Mouse (Mus musculus): ENCODE measurements at regions not wholly inside any gene's neighbourhood (a gene's known extent, or its start where the extent isn't known, plus 50 kb on each side); places are given as distances from the start of the nearest gene placed in this dataset.

DNA sequence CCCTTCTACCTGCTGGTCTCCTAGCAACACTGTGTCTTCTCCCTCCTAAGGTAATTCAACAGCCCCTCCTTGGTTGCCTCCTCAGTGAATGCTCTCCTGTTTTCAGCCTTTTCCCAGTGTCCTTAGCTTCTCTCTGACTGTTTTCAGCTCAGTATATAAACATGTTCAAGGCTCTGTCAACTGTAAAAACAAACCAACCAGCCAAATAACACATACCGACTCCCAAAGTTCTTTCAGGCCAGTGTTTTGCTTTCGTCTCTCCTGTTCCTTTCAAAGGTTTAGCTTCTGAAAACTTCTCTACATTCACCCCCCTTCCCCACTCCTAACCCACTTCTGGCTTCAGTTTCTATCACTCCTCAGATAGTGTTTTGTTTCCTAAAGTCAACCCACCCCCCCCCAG is 73.4 kb downstream of the Phlda1 start:
- H3K9ac ChIP-seq: no peak overlapping the region
- no peaks in the 10 kb centered on the region for H3K27me3 ChIP-seq
- peaks cover 11% of the 10 kb centered on the region; the same call in 1 of the 2 replicates for H3K4me1 ChIP-seq
- no peak for ATAC-seq (ENCODE audit: insufficient number of reproducible peaks, insufficient read depth, low FRiP score, low TSS enrichment)
- H3K4me2 ChIP-seq (replicated peaks): no peak overlapping the region
- H3K27ac ChIP-seq: no peak overlapping the region
- H3K36me3 ChIP-seq: no peaks in the 10 kb centered on the region
- WGBS: 46% methylated on average over 2 of the region's 2 CpGs
- H3K4me3 ChIP-seq: no peak overlapping the region
- no peaks in the 10 kb centered on the region for H3K9me3 ChIP-seq

DNA sequence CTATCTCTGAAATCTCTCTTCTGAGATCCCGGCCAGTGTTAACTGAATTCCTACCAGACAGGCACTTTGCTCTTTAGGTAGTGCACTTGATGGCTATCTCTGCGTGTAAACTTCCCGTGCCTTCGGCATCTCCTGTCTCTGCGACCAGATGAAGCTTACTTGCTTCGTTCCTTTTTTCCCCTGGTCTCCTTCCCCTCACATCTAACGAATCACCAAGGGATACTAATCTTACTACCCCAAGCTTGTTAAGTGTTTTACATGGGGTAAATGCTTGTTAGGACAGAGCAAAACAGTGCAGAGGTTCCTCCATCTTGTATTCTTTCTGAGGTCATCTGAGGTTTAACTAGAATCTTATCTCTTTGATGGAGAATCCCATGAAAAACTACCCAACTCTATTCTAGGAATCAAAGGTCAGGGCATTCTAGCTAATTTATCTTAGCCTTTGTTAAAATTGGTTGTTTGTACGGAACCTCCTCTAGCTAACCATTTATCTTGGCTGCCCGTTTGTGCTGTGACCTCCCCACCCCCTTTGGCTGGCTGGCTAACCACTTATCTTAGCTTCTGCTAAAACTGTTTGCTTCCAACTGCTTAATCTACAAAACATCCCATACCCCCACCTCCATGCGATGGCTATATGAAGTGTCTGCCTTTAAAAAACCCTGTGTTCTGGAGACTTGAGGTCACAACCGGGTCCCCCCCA is 74.5 kb downstream of the Phlda1 start:
- H3K27ac ChIP-seq: no peak overlapping the region
- H3K4me2 ChIP-seq (replicated peaks): no peak overlapping the region
- H3K4me3 ChIP-seq: no peak overlapping the region
- peaks cover 9% of the 10 kb centered on the region; the same call in 1 of the 2 replicates for H3K4me1 ChIP-seq
- WGBS: 80% methylated on average over 11 of the region's 11 CpGs
- no peak for ATAC-seq (ENCODE audit: insufficient number of reproducible peaks, insufficient read depth, low FRiP score, low TSS enrichment)
- no peaks in the 10 kb centered on the region for H3K36me3 ChIP-seq
- no peak overlapping the region for H3K9ac ChIP-seq
- no peaks in the 10 kb centered on the region for H3K27me3 ChIP-seq
- H3K9me3 ChIP-seq: no peaks in the 10 kb centered on the region

DNA sequence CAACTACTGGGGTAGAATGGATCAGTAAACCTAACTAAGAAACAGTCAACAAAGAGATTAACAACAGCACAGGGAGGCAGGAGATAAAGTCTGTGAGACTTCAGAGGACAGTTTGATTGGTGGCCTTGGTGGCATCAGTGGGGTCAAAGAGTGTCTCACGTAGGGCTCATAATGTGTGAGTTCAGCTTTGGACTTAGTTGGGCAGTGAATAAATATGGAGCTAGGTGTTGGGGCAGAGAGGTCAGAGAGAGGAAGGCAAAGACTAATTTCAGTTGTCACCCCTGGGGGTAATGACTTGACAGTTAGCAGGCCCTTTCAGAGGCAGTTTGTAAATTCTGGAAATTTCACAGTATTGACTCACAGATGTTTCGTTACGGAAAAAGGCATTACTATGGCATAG is 75.8 kb downstream of the Phlda1 start:
- Histone ChIP-seq H3K36me3 (no peaks in the 10 kb centered on the region), H3K9ac (no peak overlapping the region), H3K4me3 (no peak overlapping the region), H3K9me3 (no peaks in the 10 kb centered on the region), H3K4me1 (peaks cover 5% of the 10 kb centered on the region; the same call in 1 of the 2 replicates), H3K27ac (no peak overlapping the region), H3K4me2 (replicated peaks) (no peak overlapping the region), H3K27me3 (no peaks in the 10 kb centered on the region)
- 75% methylated on average over 3 of the region's 3 CpGs for WGBS
- ATAC-seq (ENCODE audit: insufficient number of reproducible peaks, insufficient read depth, low FRiP score, low TSS enrichment): no peak

DNA sequence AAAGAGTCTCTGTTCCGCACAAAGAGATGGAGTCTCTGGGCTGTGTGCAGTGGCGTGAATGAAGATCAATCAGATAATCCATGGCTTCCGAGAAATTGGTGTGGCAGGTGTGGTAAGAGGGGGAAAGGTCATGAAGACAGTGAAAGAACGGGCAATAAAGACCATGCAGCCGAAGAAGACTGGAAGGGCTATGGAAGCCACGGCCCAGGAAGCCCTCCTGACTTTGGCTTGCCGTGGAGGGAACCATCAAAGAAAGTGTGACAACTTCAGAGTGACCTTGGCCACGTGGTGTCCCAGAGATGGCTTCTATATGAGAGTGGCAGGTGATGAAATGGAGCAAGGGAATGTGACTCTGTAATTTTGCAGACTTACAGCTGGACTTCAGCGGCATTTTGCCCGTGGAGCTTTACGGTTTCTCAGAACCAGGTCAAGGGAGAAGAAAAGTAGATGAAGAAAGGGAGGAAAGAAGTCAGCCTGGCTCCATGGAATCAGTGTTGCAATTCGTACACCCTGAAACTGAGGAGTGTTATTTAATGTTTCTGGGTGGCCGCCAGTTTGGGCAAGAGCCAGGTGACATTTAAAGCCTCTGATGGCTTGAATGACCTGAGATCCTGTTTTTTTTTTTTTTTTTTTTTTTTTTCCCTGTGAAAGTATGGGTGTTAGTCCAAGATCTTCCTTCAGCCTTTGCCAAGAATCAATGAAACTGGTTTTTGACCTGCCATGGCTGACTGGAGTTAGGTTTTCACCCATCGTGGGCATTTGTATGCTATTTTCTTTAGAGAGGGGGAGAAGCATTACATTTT is 76.4 kb downstream of the Phlda1 start:
- Histone ChIP-seq H3K4me1 (peaks cover 5% of the 10 kb centered on the region; the same call in 1 of the 2 replicates), H3K36me3 (no peaks in the 10 kb centered on the region), H3K9me3 (no peaks in the 10 kb centered on the region), H3K4me2 (replicated peaks) (no peak overlapping the region), H3K4me3 (no peak overlapping the region), H3K27ac (no peak overlapping the region), H3K27me3 (no peaks in the 10 kb centered on the region), H3K9ac (no peak overlapping the region)
- WGBS: 86% methylated on average over 14 of the region's 14 CpGs
- ATAC-seq (ENCODE audit: insufficient number of reproducible peaks, insufficient read depth, low FRiP score, low TSS enrichment): no peak

DNA sequence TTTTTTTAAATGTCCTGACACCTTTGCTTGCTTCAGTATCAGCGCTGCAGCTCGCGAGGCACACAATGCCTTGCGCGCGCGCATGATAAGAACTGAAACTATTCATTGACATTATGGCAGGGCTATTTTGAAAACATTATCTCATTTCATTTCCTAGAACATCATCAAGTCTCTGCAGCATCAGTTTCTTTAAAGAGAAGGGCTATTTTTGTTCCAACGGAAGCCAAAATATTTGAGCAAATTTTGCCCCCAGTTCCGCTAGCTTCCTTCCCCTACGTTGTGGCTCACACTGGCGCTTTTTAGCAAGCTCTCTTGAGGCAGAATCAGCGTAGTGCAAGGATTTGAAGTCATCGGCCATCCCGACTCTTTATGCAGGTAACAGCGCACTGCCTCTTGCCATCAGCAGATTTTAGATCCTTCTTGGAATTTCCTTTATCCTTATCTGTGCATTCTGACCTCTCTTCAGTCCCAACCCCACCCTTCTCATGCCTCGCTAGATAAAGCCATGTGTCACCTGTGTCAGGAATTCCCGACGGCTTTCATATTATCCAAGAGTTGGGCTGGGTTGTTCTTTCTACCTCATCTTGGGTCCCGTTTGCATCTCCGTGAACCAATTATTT is 77.1 kb downstream of the Phlda1 start:
- no peak overlapping the region for H3K4me3 ChIP-seq
- peaks cover 5% of the 10 kb centered on the region; the same call in 1 of the 2 replicates for H3K4me1 ChIP-seq
- no peaks in the 10 kb centered on the region for H3K27me3 ChIP-seq
- no peaks in the 10 kb centered on the region for H3K9me3 ChIP-seq
- no peak overlapping the region for H3K9ac ChIP-seq
- H3K27ac ChIP-seq: no peak overlapping the region
- no peak overlapping the region for H3K4me2 ChIP-seq (replicated peaks)
- H3K36me3 ChIP-seq: no peaks in the 10 kb centered on the region
- ATAC-seq (ENCODE audit: insufficient number of reproducible peaks, insufficient read depth, low FRiP score, low TSS enrichment): no peak
- 94% methylated on average over 20 of the region's 20 CpGs for WGBS

DNA sequence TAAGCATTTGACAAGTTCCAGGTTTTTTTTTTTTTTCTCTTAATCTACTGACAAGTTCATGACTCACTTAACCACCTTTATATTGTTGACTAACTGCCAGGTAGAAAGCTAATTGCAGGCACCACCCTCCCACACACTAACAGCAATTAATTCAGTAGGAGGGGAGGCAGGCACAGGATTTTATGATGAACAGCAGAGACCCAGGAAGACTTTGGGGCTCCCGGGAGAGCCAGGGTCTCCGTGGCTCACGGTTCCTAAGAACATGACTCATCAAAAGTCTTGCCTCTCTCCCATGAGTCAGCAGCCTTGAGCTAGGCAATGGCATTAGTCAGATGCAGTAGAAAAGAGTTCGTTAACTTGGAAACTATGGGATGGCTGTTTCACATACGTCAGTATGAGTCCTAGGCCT is 77.7 kb downstream of the Phlda1 start:
- Histone ChIP-seq H3K9ac (no peak overlapping the region), H3K27me3 (no peaks in the 10 kb centered on the region), H3K4me1 (peaks cover 5% of the 10 kb centered on the region; the same call in 1 of the 2 replicates), H3K9me3 (no peaks in the 10 kb centered on the region), H3K4me3 (no peak overlapping the region), H3K4me2 (replicated peaks) (no peak overlapping the region), H3K27ac (no peak overlapping the region), H3K36me3 (no peaks in the 10 kb centered on the region)
- 94% methylated on average over 5 of the region's 5 CpGs for WGBS
- no peak for ATAC-seq (ENCODE audit: insufficient number of reproducible peaks, insufficient read depth, low FRiP score, low TSS enrichment)

DNA sequence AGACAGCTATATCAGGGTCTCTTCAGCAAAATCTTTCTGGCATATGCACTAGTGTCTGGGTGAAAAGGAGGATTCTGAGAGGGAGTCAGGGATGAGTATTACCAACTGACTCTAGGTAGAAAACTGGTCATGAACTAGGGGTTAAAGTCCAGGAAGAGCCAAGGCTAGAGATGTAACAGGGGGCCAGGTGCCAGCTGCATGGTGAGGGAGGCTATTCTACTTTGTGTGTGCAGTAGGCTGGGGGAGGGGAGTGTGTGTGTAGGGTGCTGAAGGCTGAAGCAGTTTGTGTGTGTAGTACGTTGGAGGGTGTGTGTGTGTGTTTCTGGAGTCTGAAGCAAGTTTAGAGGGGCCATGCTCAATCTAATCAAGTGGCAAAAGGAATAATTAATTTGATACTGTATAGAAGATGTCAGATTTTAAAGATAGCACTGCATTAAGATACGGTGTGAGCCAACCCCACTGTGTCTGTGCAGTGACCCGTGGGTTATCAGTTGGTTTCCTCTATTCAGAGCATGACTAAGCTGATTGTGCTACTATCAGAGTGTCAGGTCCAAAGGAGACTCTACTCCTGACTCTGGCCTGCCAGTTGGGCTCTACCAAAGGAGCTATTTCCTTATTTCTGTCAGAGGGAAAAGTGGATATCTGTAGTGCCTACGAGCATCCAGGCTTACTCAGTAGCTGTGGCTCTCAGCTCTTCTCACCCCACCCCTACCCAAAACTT is 82.0 kb downstream of the Phlda1 start:
- H3K4me2 ChIP-seq (replicated peaks): no peak overlapping the region
- H3K4me1 ChIP-seq: 0 out of 2 replicates have a peak, but pooled peaks cover 3% of the 10 kb centered on the region
- no peak overlapping the region for H3K27ac ChIP-seq
- 48% methylated on average over 4 of the region's 4 CpGs for WGBS
- H3K9me3 ChIP-seq: no peaks in the 10 kb centered on the region
- no peak overlapping the region for H3K4me3 ChIP-seq
- no peak overlapping the region for H3K9ac ChIP-seq
- ATAC-seq (ENCODE audit: insufficient number of reproducible peaks, insufficient read depth, low FRiP score, low TSS enrichment): no peak
- H3K36me3 ChIP-seq: no peaks in the 10 kb centered on the region
- no peaks in the 10 kb centered on the region for H3K27me3 ChIP-seq

DNA sequence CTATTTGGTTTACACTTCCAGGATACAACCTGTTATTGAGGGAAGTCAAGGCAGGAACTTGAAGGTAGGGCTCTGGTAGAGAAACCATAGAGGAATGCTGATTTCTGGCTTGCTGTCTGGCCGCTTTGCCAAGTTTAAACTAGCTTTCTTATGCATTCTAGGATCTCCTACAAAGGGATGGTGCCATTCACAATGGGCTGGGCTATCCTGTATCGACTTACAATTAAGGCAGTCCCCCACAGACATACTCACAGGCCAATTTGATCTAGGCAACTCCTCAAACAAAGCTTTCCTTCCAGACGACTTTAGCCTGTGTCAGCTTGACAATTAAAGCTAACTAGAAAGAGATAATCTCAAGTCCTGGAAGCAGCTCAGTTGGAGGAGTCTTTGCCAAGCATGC is 83.1 kb downstream of the Phlda1 start:
- H3K4me2 ChIP-seq (replicated peaks): no peak overlapping the region
- 0 out of 2 replicates have a peak, but pooled peaks cover 3% of the 10 kb centered on the region for H3K4me1 ChIP-seq
- ATAC-seq (ENCODE audit: insufficient number of reproducible peaks, insufficient read depth, low FRiP score, low TSS enrichment): no peak
- H3K9ac ChIP-seq: no peak overlapping the region
- H3K27me3 ChIP-seq: no peaks in the 10 kb centered on the region
- H3K4me3 ChIP-seq: no peak overlapping the region
- no peaks in the 10 kb centered on the region for H3K36me3 ChIP-seq
- H3K27ac ChIP-seq: no peak overlapping the region
- no peaks in the 10 kb centered on the region for H3K9me3 ChIP-seq
- 60% methylated on average over 3 of the region's 3 CpGs for WGBS

DNA sequence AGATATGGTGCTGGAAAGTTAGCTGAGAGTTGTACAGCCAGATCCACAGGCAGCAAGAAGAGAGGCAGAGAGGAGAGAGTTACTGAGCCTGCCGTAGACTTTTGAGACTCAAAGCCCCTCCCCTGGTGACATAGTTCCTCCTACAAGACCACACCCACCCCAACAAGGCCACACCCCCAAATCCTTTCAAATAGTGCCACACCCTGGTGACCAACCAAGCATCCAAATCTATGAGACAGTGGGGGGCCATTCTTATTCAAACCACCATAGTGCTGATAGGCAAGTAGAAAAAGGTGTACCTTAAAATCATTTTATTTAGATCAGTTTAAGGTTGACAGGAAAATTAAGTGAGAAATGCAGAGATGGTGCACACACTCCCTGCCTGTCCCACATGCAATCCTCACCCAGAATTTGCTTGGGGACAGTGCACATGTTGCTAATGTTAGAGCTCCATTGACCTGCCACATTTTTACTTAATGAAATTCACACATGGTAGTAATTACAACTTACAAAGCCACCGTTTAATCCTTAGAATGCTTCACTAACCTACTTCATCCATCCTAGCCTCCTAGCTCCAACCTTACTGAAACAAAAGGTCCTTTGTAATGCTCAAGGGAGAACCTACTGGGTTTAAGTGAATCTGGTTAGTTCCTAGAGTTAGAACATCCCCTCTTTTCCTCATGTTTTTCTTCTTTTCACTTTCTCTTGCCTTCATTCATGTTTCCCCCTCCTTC is 86.5 kb downstream of the Phlda1 start:
- Histone ChIP-seq H3K4me1 (0 out of 2 replicates have a peak, but pooled peaks cover 9% of the 10 kb centered on the region), H3K4me2 (replicated peaks) (no peak overlapping the region), H3K9me3 (no peaks in the 10 kb centered on the region), H3K9ac (no peak overlapping the region), H3K27ac (no peak overlapping the region), H3K4me3 (no peak overlapping the region), H3K36me3 (no peaks in the 10 kb centered on the region), H3K27me3 (no peaks in the 10 kb centered on the region)
- no peak for ATAC-seq (ENCODE audit: insufficient number of reproducible peaks, insufficient read depth, low FRiP score, low TSS enrichment)
- WGBS: 32% methylated on average over 2 of the region's 2 CpGs

DNA sequence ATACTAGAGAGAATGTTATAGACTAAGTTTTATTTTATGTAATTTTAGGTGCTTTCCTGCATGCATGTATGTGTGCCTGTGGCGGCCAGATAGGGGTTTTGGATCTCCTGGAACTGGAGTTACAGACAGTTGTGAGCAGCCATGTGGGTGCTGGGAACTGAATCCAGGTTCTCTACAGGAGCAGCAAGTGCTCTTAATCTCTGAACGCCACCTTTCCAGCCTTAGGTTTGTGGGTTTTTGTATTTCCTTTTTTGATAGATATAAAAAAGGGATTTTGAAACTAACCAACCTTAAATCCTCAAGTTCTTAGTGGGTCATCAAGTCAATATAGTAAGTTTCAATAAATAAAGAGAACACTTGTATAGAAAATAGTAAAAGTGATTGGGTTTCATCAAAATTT is 87.2 kb downstream of the Phlda1 start:
- no peak overlapping the region for H3K27ac ChIP-seq
- no peaks in the 10 kb centered on the region for H3K9me3 ChIP-seq
- no peak for ATAC-seq (ENCODE audit: insufficient number of reproducible peaks, insufficient read depth, low FRiP score, low TSS enrichment)
- H3K4me2 ChIP-seq (replicated peaks): no peak overlapping the region
- H3K36me3 ChIP-seq: no peaks in the 10 kb centered on the region
- H3K4me3 ChIP-seq: no peak overlapping the region
- H3K9ac ChIP-seq: no peak overlapping the region
- H3K27me3 ChIP-seq: no peaks in the 10 kb centered on the region
- WGBS: 94% methylated on average over 2 of the region's 2 CpGs
- H3K4me1 ChIP-seq: 0 out of 2 replicates have a peak, but pooled peaks cover 12% of the 10 kb centered on the region

DNA sequence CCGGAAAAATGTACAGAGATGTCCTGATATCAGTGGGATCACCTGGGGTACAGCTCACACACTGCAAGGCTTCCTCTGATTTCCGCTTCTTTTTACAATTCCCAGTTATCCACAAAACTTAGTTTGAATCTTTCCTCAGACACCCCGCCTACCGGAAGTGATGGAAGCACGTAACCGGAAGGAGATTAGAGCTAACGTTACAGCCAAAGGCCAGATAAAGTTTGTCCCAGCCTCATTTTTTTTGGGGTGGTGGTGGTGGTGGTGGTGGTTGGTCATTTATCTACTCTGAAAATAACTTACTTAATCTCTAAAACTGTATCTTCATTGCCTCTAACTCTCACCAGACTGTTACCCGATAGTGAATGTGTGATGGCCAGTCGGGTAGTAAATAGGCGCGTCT is 88.1 kb downstream of the Phlda1 start:
- H3K9me3 ChIP-seq: no peaks in the 10 kb centered on the region
- no peak overlapping the region for H3K4me3 ChIP-seq
- 88% methylated on average over 11 of the region's 11 CpGs for WGBS
- no peak overlapping the region for H3K9ac ChIP-seq
- no peaks in the 10 kb centered on the region for H3K27me3 ChIP-seq
- H3K36me3 ChIP-seq: no peaks in the 10 kb centered on the region
- H3K4me2 ChIP-seq (replicated peaks): no peak overlapping the region
- no peak for ATAC-seq (ENCODE audit: insufficient number of reproducible peaks, insufficient read depth, low FRiP score, low TSS enrichment)
- H3K4me1 ChIP-seq: 0 out of 2 replicates have a peak, but pooled peaks cover 15% of the 10 kb centered on the region
- no peak overlapping the region for H3K27ac ChIP-seq
